Mouse (Mus musculus): ENCODE measurements around the gene Gm49321.

The Gm49321 gene

GRCm38 (mm10) chr12:73949318-73950058 lies 12.0 kb downstream of the Gm49321 start:
- peak; percentile 64 for DNase-seq

GRCm38 (mm10) chr12:73952879-73953278 lies 15.4 kb downstream of the Gm49321 start:
- peak; percentile 56 for DNase-seq

GRCm38 (mm10) chr12:73953420-73954186 lies 16.1 kb downstream of the Gm49321 start:
- no peak for DNase-seq

- DNase-seq: no peak
Observed at GRCm38 (mm10) chr12:73954785-73955184, 17.3 kb downstream of the Gm49321 start.

- DNase-seq: no peak
Observed at GRCm38 (mm10) chr12:73957676-73958075, 20.2 kb downstream of the Gm49321 start.

GRCm38 (mm10) chr12:73958830-73959229 lies 21.4 kb downstream of the Gm49321 start:
- DNase-seq: no peak

GRCm38 (mm10) chr12:73964291-73965281 lies 27.1 kb downstream of the Gm49321 start, which contains the start of gene Snapc1:
Gene Snapc1 (plus strand): TSS chr12:73964481.
- DNase-seq: peak; percentile 97

- no peak for DNase-seq
Observed at GRCm38 (mm10) chr12:73969142-73969541, 31.7 kb downstream of the Gm49321 start.

- no peak for DNase-seq
Observed at GRCm38 (mm10) chr12:73974584-73974983, 37.1 kb downstream of the Gm49321 start.

- peak; percentile 82 for DNase-seq
Observed at GRCm38 (mm10) chr12:73978144-73978543, 40.7 kb downstream of the Gm49321 start.

- no peak for DNase-seq
Observed at GRCm38 (mm10) chr12:73979667-73980066, 42.2 kb downstream of the Gm49321 start.

- peak; percentile 92 for DNase-seq
Observed at GRCm38 (mm10) chr12:73982533-73982932, 45.1 kb downstream of the Gm49321 start.

- DNase-seq: peak; percentile 79
Observed at GRCm38 (mm10) chr12:73986299-73986698, 48.8 kb downstream of the Gm49321 start.

- no peak for DNase-seq
Observed at GRCm38 (mm10) chr12:73988393-73989008, 51.0 kb downstream of the Gm49321 start.

GRCm38 (mm10) chr12:73989594-73989993 lies 52.1 kb downstream of the Gm49321 start:
- DNase-seq: peak; percentile 62

GRCm38 (mm10) chr12:73996906-73997296 lies 59.4 kb downstream of the Gm49321 start:
- no peak for DNase-seq

- no peak for DNase-seq
Observed at GRCm38 (mm10) chr12:73997297-73998127, 60.1 kb downstream of the Gm49321 start, which contains the start of gene Syt16. Gene Syt16 (plus strand): TSS chr12:73997661.

GRCm38 (mm10) chr12:73998128-73998456 lies 60.6 kb downstream of the Gm49321 start:
- DNase-seq: no peak

- DNase-seq: no peak
Observed at GRCm38 (mm10) chr12:74002449-74002848, 65.0 kb downstream of the Gm49321 start.

GRCm38 (mm10) chr12:74009448-74009911 lies 72.0 kb downstream of the Gm49321 start:
- DNase-seq: peak; percentile 36

- peak; percentile 86 for DNase-seq
Observed at GRCm38 (mm10) chr12:74013739-74014138, 76.3 kb downstream of the Gm49321 start.

Measured in kidney, postnatal 14 days (tissue).